Mouse (Mus musculus): ENCODE data around the gene Fcho2. TPM values are rescaled to one million over a fixed set of nuclear protein-coding genes. Genes with fewer than 3 reads are reported as not detected.

The Fcho2 gene
- polyA plus RNA-seq, 1 experiment, result 98.5 TPM

DNA sequence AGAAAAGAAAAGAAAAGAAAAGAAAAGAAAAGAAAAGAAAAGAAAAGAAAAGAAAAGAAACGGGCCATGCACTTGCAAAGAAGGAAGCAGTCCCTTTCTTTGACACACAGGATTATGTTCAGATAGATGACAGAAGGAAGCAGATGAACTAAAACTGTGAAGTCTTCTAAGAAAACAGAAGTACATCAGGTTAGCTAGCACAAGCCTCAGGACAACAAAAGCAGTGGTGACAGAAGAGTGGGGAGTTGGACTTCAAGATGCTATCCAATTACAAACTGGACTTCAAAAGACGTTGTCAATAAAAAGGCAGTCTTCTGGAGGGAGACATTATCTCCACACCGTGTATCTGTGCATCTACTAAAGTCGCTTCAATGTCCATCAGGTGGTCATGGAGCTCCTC is 3.0 kb downstream of the Fcho2 start:
- Histone ChIP-seq H3K4me3 (ENCODE audit: low read depth, low read length) (no peak overlapping the region), H3K9me3 (replicated peaks; ENCODE audit: control insufficient read depth, insufficient read depth, low read length, poor library complexity, severe bottlenecking) (no peaks in the 10 kb centered on the region), H3K27me3 (ENCODE audit: control insufficient read depth, insufficient read depth, low read length, poor library complexity, severe bottlenecking) (no peaks in the 10 kb centered on the region), H3K4me1 (ENCODE audit: control insufficient read depth, insufficient read depth, low read length) (no peaks in the 10 kb centered on the region), H3K9ac (ENCODE audit: low read depth, poor library complexity, severe bottlenecking) (no peak overlapping the region), H3K36me3 (ENCODE audit: control insufficient read depth, insufficient read depth, low read length, poor library complexity, severe bottlenecking) (no peaks in the 10 kb centered on the region), H3K27ac (ENCODE audit: insufficient read depth, low read length) (no peak overlapping the region)
- no peak for TF ChIP-seq POLR2A (IDR thresholded peaks at IDR 0.05; ENCODE audit: insufficient read depth, low read length)
- TF ChIP-seq EP300 (IDR thresholded peaks at IDR 0.05; ENCODE audit: insufficient read depth, low read depth, low read length), result no peak

DNA sequence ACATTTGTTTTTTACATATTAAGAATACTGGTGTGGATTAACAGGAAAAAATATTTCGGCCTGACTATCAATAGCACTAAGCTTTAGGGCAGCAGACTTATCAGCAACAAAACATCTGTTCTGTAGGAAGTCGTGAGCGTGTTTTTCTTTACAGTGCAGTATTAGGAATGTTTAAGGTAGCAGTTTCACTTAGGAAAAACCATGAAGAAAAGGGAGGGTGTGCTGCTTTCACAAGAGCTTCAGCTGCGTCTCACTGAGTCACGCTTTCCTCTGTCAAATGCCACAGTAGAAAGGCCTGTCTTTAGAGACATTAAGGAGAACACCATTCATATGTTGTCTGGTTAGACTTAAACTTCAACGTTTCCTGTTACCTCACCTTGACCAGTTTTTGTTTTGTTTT is 5.1 kb downstream of the Fcho2 start:
- no peak overlapping the region for H3K27ac ChIP-seq (ENCODE audit: insufficient read depth, low read length)
- no peak for TF ChIP-seq CTCF (IDR thresholded peaks at IDR 0.05; ENCODE audit: low read depth, low read length)
- H3K36me3 ChIP-seq (ENCODE audit: control insufficient read depth, insufficient read depth, low read length, poor library complexity, severe bottlenecking), result no peaks in the 10 kb centered on the region
- no peak overlapping the region for H3K9ac ChIP-seq (ENCODE audit: low read depth, poor library complexity, severe bottlenecking)
- H3K9me3 ChIP-seq (replicated peaks; ENCODE audit: control insufficient read depth, insufficient read depth, low read length, poor library complexity, severe bottlenecking), result no peaks in the 10 kb centered on the region
- no peaks in the 10 kb centered on the region for H3K27me3 ChIP-seq (ENCODE audit: control insufficient read depth, insufficient read depth, low read length, poor library complexity, severe bottlenecking)
- no peaks in the 10 kb centered on the region for H3K4me1 ChIP-seq (ENCODE audit: control insufficient read depth, insufficient read depth, low read length)
- H3K4me3 ChIP-seq (ENCODE audit: low read depth, low read length), result no peak overlapping the region

DNA sequence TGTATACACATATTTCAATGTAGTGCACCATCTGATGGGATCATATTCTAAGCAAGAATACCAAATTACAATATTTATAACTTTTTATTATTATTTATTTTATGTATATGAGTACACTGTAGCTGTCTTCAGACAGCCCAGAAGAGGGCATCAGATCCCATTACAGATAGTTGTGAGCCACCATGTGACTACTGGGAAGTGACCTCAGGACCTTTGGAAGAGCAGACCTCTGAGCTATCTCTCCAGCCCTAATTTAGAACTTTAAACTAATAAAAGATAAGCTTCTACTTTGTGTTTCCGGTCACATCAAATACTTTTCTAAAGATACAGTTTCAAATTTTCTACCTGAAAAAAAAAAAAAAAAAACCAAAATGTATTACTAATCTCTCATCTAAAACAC is 6.2 kb downstream of the Fcho2 start:
- Histone ChIP-seq H3K27ac (ENCODE audit: insufficient read depth, low read length) (no peak overlapping the region), H3K36me3 (ENCODE audit: control insufficient read depth, insufficient read depth, low read length, poor library complexity, severe bottlenecking) (no peaks in the 10 kb centered on the region), H3K9ac (ENCODE audit: low read depth, poor library complexity, severe bottlenecking) (no peak overlapping the region), H3K4me1 (ENCODE audit: control insufficient read depth, insufficient read depth, low read length) (no peaks in the 10 kb centered on the region), H3K27me3 (ENCODE audit: control insufficient read depth, insufficient read depth, low read length, poor library complexity, severe bottlenecking) (no peaks in the 10 kb centered on the region), H3K4me3 (ENCODE audit: low read depth, low read length) (no peak overlapping the region), H3K9me3 (replicated peaks; ENCODE audit: control insufficient read depth, insufficient read depth, low read length, poor library complexity, severe bottlenecking) (no peaks in the 10 kb centered on the region)
- TF ChIP-seq CTCF (IDR thresholded peaks at IDR 0.05; ENCODE audit: low read depth, low read length), result no peak
- TF ChIP-seq EP300 (IDR thresholded peaks at IDR 0.05; ENCODE audit: insufficient read depth, low read depth, low read length), result no peak
- TF ChIP-seq POLR2A (IDR thresholded peaks at IDR 0.05; ENCODE audit: insufficient read depth, low read length), result no peak

DNA sequence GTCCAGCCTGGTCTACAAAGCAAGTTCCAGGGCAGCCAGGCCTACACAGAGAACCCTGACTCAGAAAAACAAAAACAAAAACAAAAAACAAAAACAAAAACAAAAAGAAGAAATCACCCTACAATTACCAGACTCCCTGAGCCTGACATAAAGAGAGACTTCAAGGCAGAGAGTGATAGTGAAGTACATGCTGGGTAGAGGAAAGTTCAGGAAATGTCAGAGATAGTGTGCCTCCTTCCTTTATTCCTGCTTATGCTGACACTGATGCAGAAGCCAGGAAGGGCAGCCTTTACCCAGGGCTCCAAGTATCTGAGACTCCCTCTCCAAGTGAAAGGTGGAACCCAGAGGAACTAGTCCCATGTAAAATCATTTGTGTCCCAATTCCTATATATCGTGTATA is 10.8 kb downstream of the Fcho2 start:
- Histone ChIP-seq H3K9ac (ENCODE audit: low read depth, poor library complexity, severe bottlenecking) (no peak overlapping the region), H3K27ac (ENCODE audit: insufficient read depth, low read length) (no peak overlapping the region), H3K36me3 (ENCODE audit: control insufficient read depth, insufficient read depth, low read length, poor library complexity, severe bottlenecking) (no peaks in the 10 kb centered on the region; the same call in 1 of the 2 replicates), H3K9me3 (replicated peaks; ENCODE audit: control insufficient read depth, insufficient read depth, low read length, poor library complexity, severe bottlenecking) (no peaks in the 10 kb centered on the region), H3K27me3 (ENCODE audit: control insufficient read depth, insufficient read depth, low read length, poor library complexity, severe bottlenecking) (no peaks in the 10 kb centered on the region), H3K4me3 (ENCODE audit: low read depth, low read length) (no peak overlapping the region), H3K4me1 (ENCODE audit: control insufficient read depth, insufficient read depth, low read length) (no peaks in the 10 kb centered on the region)
- TF ChIP-seq CTCF (IDR thresholded peaks at IDR 0.05; ENCODE audit: low read depth, low read length) (no peak), POLR2A (IDR thresholded peaks at IDR 0.05; ENCODE audit: insufficient read depth, low read length) (no peak), EP300 (IDR thresholded peaks at IDR 0.05; ENCODE audit: insufficient read depth, low read depth, low read length) (no peak)

DNA sequence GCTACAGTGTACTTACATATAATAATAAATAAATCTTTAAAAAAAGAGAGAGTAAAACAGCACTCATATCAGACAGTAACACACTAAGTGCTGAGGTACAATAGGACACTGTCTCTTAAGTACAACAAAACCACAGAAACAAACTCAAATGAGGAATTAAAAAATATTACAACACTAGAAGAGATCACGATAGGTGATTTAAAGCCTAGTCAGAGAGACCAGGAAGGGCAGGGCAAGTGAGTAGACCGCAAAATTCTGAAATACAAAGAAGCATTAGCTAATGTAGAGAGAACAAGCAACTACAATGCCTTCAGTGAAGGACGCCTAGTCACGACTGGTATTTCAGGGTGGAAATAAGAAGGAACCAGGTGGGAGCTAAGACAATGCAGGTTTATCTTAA is 11.6 kb downstream of the Fcho2 start:
- no peaks in the 10 kb centered on the region for H3K27me3 ChIP-seq (ENCODE audit: control insufficient read depth, insufficient read depth, low read length, poor library complexity, severe bottlenecking)
- no peaks in the 10 kb centered on the region; the same call in 1 of the 2 replicates for H3K36me3 ChIP-seq (ENCODE audit: control insufficient read depth, insufficient read depth, low read length, poor library complexity, severe bottlenecking)

DNA sequence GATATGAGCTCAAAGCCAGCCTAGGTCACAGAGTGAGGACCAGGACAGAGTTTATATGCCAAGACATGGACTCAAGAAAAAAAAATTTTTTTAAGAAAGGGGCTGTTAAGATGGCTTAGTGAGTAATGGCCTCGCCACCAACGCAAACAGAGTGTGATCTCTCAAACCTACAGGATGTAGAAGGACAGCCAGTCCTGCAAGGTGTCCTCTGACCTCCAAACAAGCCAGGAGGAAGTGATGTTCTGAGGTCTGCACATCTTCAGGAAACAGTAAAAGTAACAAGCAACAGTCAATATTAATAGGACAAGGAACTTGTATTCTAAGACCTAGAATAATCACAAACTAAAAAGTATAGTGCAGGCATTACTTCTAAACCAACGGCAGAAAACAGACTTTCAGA is 12.3 kb downstream of the Fcho2 start:
- no peaks in the 10 kb centered on the region for H3K4me1 ChIP-seq (ENCODE audit: control insufficient read depth, insufficient read depth, low read length)
- H3K4me3 ChIP-seq (ENCODE audit: low read depth, low read length), result no peak overlapping the region
- H3K9me3 ChIP-seq (replicated peaks; ENCODE audit: control insufficient read depth, insufficient read depth, low read length, poor library complexity, severe bottlenecking), result no peaks in the 10 kb centered on the region
- H3K9ac ChIP-seq (ENCODE audit: low read depth, poor library complexity, severe bottlenecking), result no peak overlapping the region
- no peak for TF ChIP-seq EP300 (IDR thresholded peaks at IDR 0.05; ENCODE audit: insufficient read depth, low read depth, low read length)
- TF ChIP-seq CTCF (IDR thresholded peaks at IDR 0.05; ENCODE audit: low read depth, low read length), result no peak
- no peak for TF ChIP-seq POLR2A (IDR thresholded peaks at IDR 0.05; ENCODE audit: insufficient read depth, low read length)
- no peaks in the 10 kb centered on the region; the same call in 1 of the 2 replicates for H3K36me3 ChIP-seq (ENCODE audit: control insufficient read depth, insufficient read depth, low read length, poor library complexity, severe bottlenecking)
- no peak overlapping the region for H3K27ac ChIP-seq (ENCODE audit: insufficient read depth, low read length)
- H3K27me3 ChIP-seq (ENCODE audit: control insufficient read depth, insufficient read depth, low read length, poor library complexity, severe bottlenecking), result no peaks in the 10 kb centered on the region

More for the DNA sequence above, 11.6 kb downstream of the Fcho2 start:
- TF ChIP-seq POLR2A (IDR thresholded peaks at IDR 0.05; ENCODE audit: insufficient read depth, low read length) (no peak), EP300 (IDR thresholded peaks at IDR 0.05; ENCODE audit: insufficient read depth, low read depth, low read length) (no peak), CTCF (IDR thresholded peaks at IDR 0.05; ENCODE audit: low read depth, low read length) (no peak)
- H3K9ac ChIP-seq (ENCODE audit: low read depth, poor library complexity, severe bottlenecking), result no peak overlapping the region
- H3K27ac ChIP-seq (ENCODE audit: insufficient read depth, low read length), result no peak overlapping the region
- H3K9me3 ChIP-seq (replicated peaks; ENCODE audit: control insufficient read depth, insufficient read depth, low read length, poor library complexity, severe bottlenecking), result no peaks in the 10 kb centered on the region
- no peak overlapping the region for H3K4me3 ChIP-seq (ENCODE audit: low read depth, low read length)
- no peaks in the 10 kb centered on the region for H3K4me1 ChIP-seq (ENCODE audit: control insufficient read depth, insufficient read depth, low read length)

Measured in ES-Bruce4 (cell line).